Mouse (Mus musculus) megakaryocyte, embryonic 14.5 days (primary cell): ENCODE results near the gene Frem1.

Experiments used
- FLI1 ChIP-seq: IDR thresholded peaks from 2 replicates; pipeline ENCODE4 v1.6.1; 2012; ENCODE audit warnings: low read length, inconsistent platforms, mixed read lengths
- GATA1 ChIP-seq: IDR thresholded peaks from 3 replicates; pipeline ENCODE4 v1.6.1; 2012; ENCODE audit warnings: mixed read lengths, low read length, inconsistent platforms, borderline replicate concordance

DNA sequence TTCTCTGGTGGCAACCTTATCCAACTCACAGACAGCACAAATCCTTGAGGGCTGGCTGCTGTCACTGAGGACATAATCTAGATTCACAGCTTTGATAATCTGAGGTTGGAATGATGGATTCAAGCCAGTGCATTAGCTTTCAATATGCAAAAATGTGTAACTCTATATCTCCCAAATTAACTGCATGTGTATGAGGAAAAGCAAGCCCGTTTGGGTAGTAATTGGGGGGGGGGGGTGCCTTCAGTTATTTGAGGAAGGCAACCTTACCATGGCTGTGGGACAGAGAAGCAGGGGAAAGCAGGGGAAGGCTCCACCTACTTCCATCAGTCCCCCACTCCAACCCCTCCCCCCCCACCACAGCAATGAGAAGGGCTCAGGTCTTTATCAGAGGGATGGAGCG lies 5.3 kb downstream of the Frem1 start:
- TF ChIP-seq GATA1: no peak
- no peak for TF ChIP-seq FLI1
